Mouse (Mus musculus) forebrain, embryonic 12.5 days (tissue): ENCODE results near the gene Sfi1. TPM values are rescaled to one million over a fixed set of nuclear protein-coding genes. Genes with fewer than 3 reads are reported as not detected.
"Not testable (repeated sequence)": the region's sequence is repeated elsewhere in the genome, so short reads cannot be mapped to it uniquely, and the experiment has no call there.

Experiments
- ATAC-seq: fragments of 200-750 bp; cut with Nextera tagmentation; 2 replicates; pipeline ENCODE4 v1.8.0; 2017; ENCODE audit warnings: moderate TSS enrichment; ENCODE audit not compliant: low FRiP score
- H3K27ac ChIP-seq: fragments of 300-500 bp; sonication (generic); 2 replicates; pipeline ENCODE4 v1.5.1; 2016; ENCODE audit warnings: mild to moderate bottlenecking
- H3K27me3 ChIP-seq: fragments of 300-500 bp; sonication (generic); 2 replicates; pipeline ENCODE4 v1.6.1; 2016; ENCODE audit warnings: mild to moderate bottlenecking
- H3K36me3 ChIP-seq: fragments of 300-500 bp; sonication (generic); replicated peaks from 2 replicates; pipeline ENCODE4 v1.6.1; 2016; ENCODE audit warnings: mild to moderate bottlenecking
- H3K4me1 ChIP-seq: fragments of 300-500 bp; sonication (generic); 2 replicates; pipeline ENCODE4 v1.6.1; 2016
- H3K4me2 ChIP-seq: fragments of 300-500 bp; sonication (generic); 2 replicates; pipeline ENCODE4 v1.6.1; 2016; ENCODE audit warnings: mild to moderate bottlenecking, moderate library complexity
- H3K4me3 ChIP-seq: fragments of 300-500 bp; sonication (generic); replicated peaks from 2 replicates; pipeline ENCODE4 v1.5.1; 2016; ENCODE audit warnings: mild to moderate bottlenecking
- H3K9ac ChIP-seq: fragments of 300-500 bp; sonication (generic); 2 replicates; pipeline ENCODE4 v1.6.1; 2016; ENCODE audit warnings: mild to moderate bottlenecking
- H3K9me3 ChIP-seq: fragments of 300-500 bp; sonication (generic); 2 replicates; pipeline ENCODE4 v1.6.1; 2016
- WGBS: fragments of 180-500 bp; shearing (Covaris S2); methylation state at CpG from one replicate; pipeline ENCODE4 v1.1.7; 2016; 5-methylcytosine and 5-hydroxymethylcytosine counted together
- polyA plus RNA-seq: library from polyadenylated mRNA; unstranded; fragments of >200 nt; fragmentation: Nextera tagmentation; extraction: Ambion mirVana; gene quantifications from 2 replicates; pipeline ENCODE4 v1.2.1, GENCODE M21; 2016

Sfi1 gene
- polyA plus RNA-seq, 1 experiment from 2014 or later, result 17.8 TPM

GRCm38 (mm10) chr11:3150677-3151003 lies 42.6 kb downstream of the Sfi1 start:
- H3K9me3 ChIP-seq, result peaks cover 14% of the 10 kb centered on the region
- H3K4me3 ChIP-seq, H3K4me2 ChIP-seq, ATAC-seq, H3K27ac ChIP-seq, H3K9ac ChIP-seq, H3K4me1 ChIP-seq, H3K27me3 ChIP-seq: not testable (repeated sequence)
- H3K36me3 ChIP-seq, result peaks cover 10% of the 10 kb centered on the region; the same call in 1 of the 2 replicates
- 96% methylated on average over 12 of the region's 12 CpGs for WGBS

- ATAC-seq, H3K27me3 ChIP-seq, H3K4me2 ChIP-seq, H3K27ac ChIP-seq, H3K4me3 ChIP-seq, H3K9ac ChIP-seq, H3K4me1 ChIP-seq: not testable (repeated sequence)
- peaks cover 17% of the 10 kb centered on the region for H3K9me3 ChIP-seq
- H3K36me3 ChIP-seq, result peaks cover 10% of the 10 kb centered on the region; the same call in 1 of the 2 replicates
- 95% methylated on average over 24 of the region's 24 CpGs for WGBS
These were observed 43.1 kb downstream of the Sfi1 start for GRCm38 (mm10) chr11:3150003-3150676.

DNA sequence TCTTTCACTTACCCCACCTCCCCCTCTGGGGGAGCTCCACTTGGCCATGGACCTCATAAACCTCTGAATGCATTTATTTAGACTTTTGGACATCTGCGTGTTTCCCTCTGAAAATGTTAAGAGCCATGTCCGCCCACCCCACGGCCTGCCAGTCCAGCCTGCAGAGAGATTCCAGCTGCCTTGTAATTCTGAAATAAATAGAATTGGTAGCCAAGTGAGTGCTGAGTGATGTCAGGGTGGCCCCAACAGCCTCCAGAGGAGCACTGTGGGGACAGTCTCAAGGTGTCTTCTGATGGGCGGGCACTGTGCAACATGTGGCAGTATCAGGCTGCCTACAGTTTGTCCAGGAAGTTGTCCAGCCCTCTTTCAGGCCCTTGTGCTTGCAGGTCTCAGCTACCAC lies 43.8 kb downstream of the Sfi1 start:
- H3K4me2 ChIP-seq, H3K27me3 ChIP-seq, H3K4me1 ChIP-seq, H3K4me3 ChIP-seq, ATAC-seq, H3K27ac ChIP-seq, H3K9ac ChIP-seq: not testable (repeated sequence)
- 93% methylated on average over 4 of the region's 4 CpGs for WGBS
- peaks cover 10% of the 10 kb centered on the region; the same call in 1 of the 2 replicates for H3K36me3 ChIP-seq
- H3K9me3 ChIP-seq, result peaks cover 17% of the 10 kb centered on the region

GRCm38 (mm10) chr11:3146806-3147205 lies 46.5 kb downstream of the Sfi1 start:
- H3K9me3 ChIP-seq, result peaks cover 13% of the 10 kb centered on the region
- not testable (repeated sequence) for H3K4me1 ChIP-seq, ATAC-seq, H3K27me3 ChIP-seq, H3K4me3 ChIP-seq, H3K27ac ChIP-seq, H3K4me2 ChIP-seq, H3K9ac ChIP-seq
- peaks cover 10% of the 10 kb centered on the region; the same call in 1 of the 2 replicates for H3K36me3 ChIP-seq
- WGBS, result 86% methylated on average over 2 of the region's 2 CpGs

DNA sequence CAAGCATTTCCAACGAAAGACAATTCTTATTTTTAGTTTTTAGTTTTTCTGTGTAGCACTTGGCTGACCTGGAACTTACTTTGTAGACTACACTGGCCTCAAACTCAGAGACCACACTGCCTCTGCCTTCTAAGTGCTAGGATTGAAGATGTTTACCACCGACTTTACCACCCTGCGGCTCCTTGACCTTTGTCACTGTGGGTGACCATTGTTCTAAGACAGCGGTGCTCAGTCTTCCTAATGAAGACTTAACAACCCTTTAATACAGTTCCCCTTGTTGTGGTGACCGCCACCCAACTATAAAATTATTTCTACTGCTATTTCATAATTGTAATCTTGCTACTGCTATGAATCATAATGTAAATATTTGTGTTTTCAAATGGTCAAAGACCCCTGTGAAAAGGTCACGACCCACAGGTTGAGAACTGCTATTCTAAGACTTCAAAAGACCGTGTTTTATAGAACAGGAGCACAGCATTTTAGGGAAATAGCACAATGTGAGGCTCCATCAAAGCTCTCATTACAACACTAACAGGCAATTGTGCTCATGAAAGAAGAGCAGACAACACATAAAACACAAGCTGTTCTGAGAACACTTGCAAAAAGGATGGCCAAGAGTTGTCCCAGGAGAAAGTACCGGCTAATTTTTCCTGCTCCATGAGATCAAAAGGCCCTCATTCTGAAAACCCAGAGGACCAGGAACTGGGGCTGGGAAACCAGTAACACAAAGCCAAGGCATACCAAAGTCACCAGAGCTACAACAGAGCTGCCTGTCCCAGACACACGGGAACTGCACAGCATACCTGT lies 47.7 kb downstream of the Sfi1 start:
- WGBS, result 83% methylated on average over 9 of the region's 9 CpGs
- H3K4me2 ChIP-seq, ATAC-seq, H3K9ac ChIP-seq, H3K4me3 ChIP-seq, H3K36me3 ChIP-seq, H3K27me3 ChIP-seq, H3K27ac ChIP-seq, H3K4me1 ChIP-seq: not testable (repeated sequence)
- peaks cover 13% of the 10 kb centered on the region for H3K9me3 ChIP-seq

DNA sequence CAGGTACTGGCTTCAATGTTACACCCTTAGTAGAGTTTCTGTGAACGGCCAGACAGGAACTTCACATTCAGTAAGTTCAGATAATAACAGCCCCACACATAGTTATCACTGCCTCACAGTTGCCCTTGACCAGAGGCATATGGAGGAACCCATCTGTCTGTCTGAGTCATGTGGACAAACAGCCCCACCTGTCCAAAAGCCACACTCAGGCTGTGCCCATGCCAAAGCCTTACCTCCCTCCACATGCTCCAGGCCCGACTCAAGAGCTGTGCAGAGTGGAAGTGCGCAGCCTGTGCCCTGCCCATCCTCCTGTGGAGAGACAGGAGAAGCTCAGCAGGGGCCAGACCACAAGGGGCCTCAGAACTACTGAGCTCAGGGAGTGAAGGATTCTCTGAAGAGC lies 49.3 kb downstream of the Sfi1 start:
- not testable (repeated sequence) for ATAC-seq, H3K9ac ChIP-seq, H3K4me2 ChIP-seq, H3K4me1 ChIP-seq, H3K36me3 ChIP-seq, H3K27ac ChIP-seq, H3K4me3 ChIP-seq, H3K27me3 ChIP-seq
- WGBS, result 77% methylated on average over 3 of the region's 3 CpGs
- H3K9me3 ChIP-seq, result peaks cover 11% of the 10 kb centered on the region

DNA sequence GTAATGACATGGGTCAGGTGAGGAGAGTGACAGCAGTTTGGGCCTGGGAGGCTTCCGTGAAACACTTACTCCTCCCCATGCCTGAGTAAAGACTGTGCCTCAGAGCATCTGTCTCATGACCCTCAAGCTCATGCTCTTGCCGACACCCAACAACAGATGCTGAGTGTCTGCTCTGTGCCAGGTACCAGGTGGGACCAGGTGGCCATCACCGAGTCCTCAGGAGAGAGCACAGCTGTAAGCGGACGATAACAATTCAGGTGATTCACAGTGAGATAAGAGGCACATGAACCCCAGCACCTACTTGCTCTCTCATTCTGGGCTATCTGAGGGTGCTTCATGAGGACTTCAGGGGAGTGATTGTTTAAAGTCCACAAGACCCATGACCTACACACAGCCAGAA lies 50.9 kb downstream of the Sfi1 start:
- H3K4me3 ChIP-seq, H3K4me1 ChIP-seq, H3K27ac ChIP-seq, H3K9ac ChIP-seq, H3K4me2 ChIP-seq, H3K36me3 ChIP-seq, H3K27me3 ChIP-seq: not testable (repeated sequence)
- ATAC-seq, result peak; percentile 62
- H3K9me3 ChIP-seq, result peaks cover 19% of the 10 kb centered on the region
- WGBS, result 87% methylated on average over 4 of the region's 5 CpGs

GRCm38 (mm10) chr11:3140967-3141535 lies 52.2 kb downstream of the Sfi1 start:
- H3K36me3 ChIP-seq, ATAC-seq, H3K9ac ChIP-seq, H3K4me2 ChIP-seq, H3K4me1 ChIP-seq, H3K27me3 ChIP-seq, H3K27ac ChIP-seq, H3K4me3 ChIP-seq: not testable (repeated sequence)
- H3K9me3 ChIP-seq, result peaks cover 23% of the 10 kb centered on the region

DNA sequence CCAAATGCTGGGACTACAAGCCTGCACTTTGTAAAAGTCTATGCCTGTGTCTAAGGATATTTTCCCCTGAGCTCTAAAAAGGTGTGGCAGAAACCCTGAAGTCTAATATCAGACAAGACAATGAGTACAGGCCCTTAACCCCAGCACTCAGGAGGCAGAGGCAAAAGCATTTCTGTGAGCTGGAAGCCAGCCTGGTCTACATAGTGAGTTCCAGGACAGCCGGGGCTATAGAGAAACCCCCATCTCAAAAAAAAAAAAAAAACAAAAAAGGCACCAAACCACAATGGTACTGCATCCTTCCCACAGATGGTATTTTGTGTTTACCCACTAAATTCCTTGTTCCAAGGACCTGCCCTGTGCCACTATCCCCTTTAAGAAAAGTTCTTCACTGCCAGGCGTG lies 54.9 kb downstream of the Sfi1 start:
- not testable (repeated sequence) for H3K4me1 ChIP-seq, H3K4me2 ChIP-seq, ATAC-seq, H3K36me3 ChIP-seq, H3K27me3 ChIP-seq, H3K4me3 ChIP-seq, H3K9ac ChIP-seq, H3K27ac ChIP-seq
- WGBS, result 93% methylated on average over 2 of the region's 2 CpGs
- peaks cover 22% of the 10 kb centered on the region for H3K9me3 ChIP-seq

DNA sequence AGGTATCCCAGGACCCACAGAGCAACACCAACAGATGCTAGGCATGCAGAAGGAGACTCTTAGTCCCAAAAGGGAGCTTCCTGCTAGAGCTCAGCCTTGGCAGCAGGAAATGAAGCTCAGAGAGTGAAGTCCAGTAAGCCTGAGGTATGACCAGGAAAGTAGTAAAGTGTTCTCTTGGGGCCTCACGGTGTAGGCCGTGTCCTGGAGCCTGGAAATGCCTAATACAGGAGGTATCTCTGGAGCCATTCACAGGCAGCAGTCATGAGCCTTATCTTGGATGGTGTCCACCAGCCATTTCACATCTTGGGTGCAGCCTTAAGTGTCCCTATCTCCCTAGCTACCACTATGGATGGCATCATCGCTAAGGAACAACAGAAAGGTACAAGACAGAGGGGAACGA lies 56.0 kb downstream of the Sfi1 start:
- H3K27me3 ChIP-seq, H3K4me1 ChIP-seq, H3K36me3 ChIP-seq, H3K4me3 ChIP-seq, H3K9ac ChIP-seq, H3K4me2 ChIP-seq, H3K27ac ChIP-seq: not testable (repeated sequence)
- ATAC-seq, result 0 out of 2 replicates have a peak, but pooled peaks have one; percentile 8
- peaks cover 24% of the 10 kb centered on the region for H3K9me3 ChIP-seq
- 93% methylated on average over 4 of the region's 4 CpGs for WGBS

GRCm38 (mm10) chr11:3135956-3136355 lies 57.3 kb downstream of the Sfi1 start:
- H3K4me2 ChIP-seq, H3K9ac ChIP-seq, H3K27ac ChIP-seq, H3K4me3 ChIP-seq, H3K36me3 ChIP-seq, H3K27me3 ChIP-seq, H3K4me1 ChIP-seq, ATAC-seq: not testable (repeated sequence)
- peaks cover 24% of the 10 kb centered on the region for H3K9me3 ChIP-seq
- WGBS, result 83% methylated on average over 3 of the region's 3 CpGs

DNA sequence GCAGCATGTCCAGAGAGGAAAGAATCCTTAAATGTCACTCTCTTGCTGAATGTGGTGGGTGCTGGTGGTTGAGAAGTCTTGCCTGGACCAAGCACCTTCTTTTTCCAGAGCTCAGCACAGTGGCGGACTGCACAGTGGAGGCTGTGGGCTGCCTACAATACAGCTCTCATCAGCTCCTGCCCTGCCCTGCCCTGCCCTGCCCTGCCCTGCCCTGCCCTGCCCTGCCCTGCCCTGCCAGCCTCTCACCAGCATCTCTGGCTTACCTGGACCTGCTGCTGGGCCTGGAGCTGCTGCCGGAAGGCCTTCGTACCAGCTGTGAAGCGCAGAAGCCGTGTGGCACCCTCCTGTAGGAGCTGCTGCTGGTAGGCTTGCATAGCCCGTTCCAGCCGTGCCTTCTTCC lies 57.9 kb downstream of the Sfi1 start:
- 93% methylated on average over 5 of the region's 7 CpGs for WGBS
- H3K27me3 ChIP-seq, H3K36me3 ChIP-seq, H3K4me3 ChIP-seq, H3K4me1 ChIP-seq, H3K9ac ChIP-seq, ATAC-seq, H3K27ac ChIP-seq, H3K4me2 ChIP-seq: not testable (repeated sequence)
- peaks cover 24% of the 10 kb centered on the region for H3K9me3 ChIP-seq

GRCm38 (mm10) chr11:3133360-3133759 lies 59.9 kb downstream of the Sfi1 start:
- not testable (repeated sequence) for H3K27ac ChIP-seq, H3K4me3 ChIP-seq, H3K27me3 ChIP-seq, H3K4me1 ChIP-seq, H3K9ac ChIP-seq, H3K4me2 ChIP-seq, H3K36me3 ChIP-seq
- WGBS, result no CpG with 5 or more reads among the region's 4 CpGs
- peaks cover 24% of the 10 kb centered on the region for H3K9me3 ChIP-seq
- peak; percentile 5; the same call in 1 of the 2 replicates for ATAC-seq
